ENCODE assay signal across 9 mouse cellular contexts in genomic region chr17:6742083-6743038, GRCm38 (mm10). TPM values are rescaled to one million over a fixed set of nuclear protein-coding genes. Genes with fewer than 3 reads are reported as not detected.
DNase-seq lines count a peak whose midpoint lies in the region; TF ChIP-seq lines count a peak whose summit lies in the region.
"Had no signal": no experiment of that assay in that cellular context is flagged by ENCODE, and none has a peak within 500 bp of the region (broad histone marks: within the 10 kb centered on the region; RNA-seq: fewer than 3 reads in every experiment).

No protein-coding gene starts in this region.

- intact Hi-C loops in left cerebral cortex, adult 2 months (cut with DNase I) = no loop called here

- peak; percentile 50 for DNase-seq in adrenal gland, postnatal 10 days
- no peak for DNase-seq in adrenal gland, postnatal 25 days
- DNase-seq in right cerebral cortex, postnatal 14 days = peak; percentile 53
- DNase-seq in right cerebral cortex, postnatal 36 days (ENCODE audit: low spot score in 2 of 2) = no peak
- peak; percentile 73 to 74 for DNase-seq in heart, adult 18-20 months
- DNase-seq in kidney, adult 2 months = peak; percentile 63
- peak; percentile 61 to 76 for DNase-seq in lung, postnatal 4 days
- DNase-seq in left cerebral cortex, adult 2 months (ENCODE audit: extremely low spot score in 1 of 2, low spot score in 2 of 2) = no peak

- no peak for TF ChIP-seq CTCF in kidney, adult 2 months (conservative IDR thresholded peaks at IDR 0.05; ENCODE audit: insufficient read depth, insufficient read length, low read depth, low read length)
- no peak for TF ChIP-seq CTCF in left cerebral cortex, adult 2 months (IDR thresholded peaks at IDR 0.05)

- peaks cover 18% of the 10 kb centered on the region for H3K36me3 ChIP-seq in kidney, adult 2 months (ENCODE audit: control insufficient read depth, insufficient read depth, low read length)

- H3K4me1 ChIP-seq in kidney, adult 2 months (ENCODE audit: control insufficient read depth, insufficient read depth, low read length) = peaks cover 34% of the 10 kb centered on the region

- no peak overlapping the region for H3K4me3 ChIP-seq in kidney, adult 2 months (ENCODE audit: insufficient read depth, low read depth, low read length)
- H3K4me3 ChIP-seq in left cerebral cortex, adult 2 months = no peak overlapping the region
- H3K4me3 ChIP-seq: limb, embryonic 12.5 days had no signal

- no peaks in the 10 kb centered on the region for H3K27me3 ChIP-seq in kidney, adult 2 months (replicated peaks; ENCODE audit: control insufficient read depth, insufficient read depth, low read length)
- H3K27me3 ChIP-seq: limb, embryonic 12.5 days had no signal

- WGBS in kidney, adult 2 months = 43% methylated on average over 33 of the region's 33 CpGs

- H3K27ac ChIP-seq in kidney, adult 2 months (ENCODE audit: insufficient read depth, low read depth, low read length) = no peak overlapping the region; the same call in 1 of the 2 replicates
- H3K27ac ChIP-seq in left cerebral cortex, adult 2 months = no peak overlapping the region

- no peak for TF ChIP-seq POLR2A in kidney, adult 2 months (IDR thresholded peaks at IDR 0.05; ENCODE audit: low read depth, low read length)

RNA-seq across cellular contexts. Expression of gene Ezr, which starts 40.2 kb away (rescaled TPM):
- total RNA-seq in adrenal gland, postnatal 10 days (2021) = 10 to 100 TPM; 18.2 to 21.2 TPM
- total RNA-seq in adrenal gland, postnatal 25 days (2021) = 17.9 and 29.0 TPM in 2 replicates
- 10 to 100 TPM; 32.5 to 36.9 TPM for total RNA-seq in heart, adult 18-20 months (2021)
- polyA plus RNA-seq in kidney, adult 2 months (2012; rRNA removed) = 129 and 152 TPM in 2 replicates
- total RNA-seq in left cerebral cortex, adult 2 months (2021) = 10 to 100 TPM; 50.3 to 51.5 TPM

Comparison
In these comparisons a context has a peak if more than half of its experiments do, and no peak if none do; other contexts are left out.
1. DNase-seq: peak in adrenal gland, postnatal 10 days (single experiment), right cerebral cortex, postnatal 14 days (single experiment), heart, adult 18-20 months (2 of 2), kidney, adult 2 months (single experiment) and lung, postnatal 4 days (2 of 2); none in adrenal gland, postnatal 25 days (single experiment), right cerebral cortex, postnatal 36 days (0 of 2) and left cerebral cortex, adult 2 months (0 of 2).